Mouse (Mus musculus): ENCODE measurements around the gene Rps19.

The Rps19 gene

DNA sequence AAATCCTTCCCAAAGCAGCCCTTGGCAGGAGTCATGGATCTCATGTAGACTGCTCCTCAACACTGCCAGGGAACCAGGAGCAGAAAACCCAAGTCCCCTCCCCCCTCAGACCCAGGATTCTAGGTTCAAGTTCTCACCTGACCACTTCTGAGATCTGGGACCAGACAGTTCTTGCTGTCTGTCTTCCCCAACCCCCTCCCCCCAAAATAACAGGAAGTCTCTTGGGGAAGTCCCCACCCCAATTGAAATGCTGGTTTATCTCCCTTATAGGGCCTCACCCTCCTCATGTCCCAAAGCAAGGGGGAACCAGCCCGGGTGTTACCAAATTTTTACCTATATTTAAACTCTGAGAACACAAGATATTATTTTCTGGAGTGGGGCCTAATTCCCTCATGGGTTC, 17.7 kb downstream of the Rps19 start:
- in situ Hi-C loops (cut with MboI, MseI): loop anchor here in 1 of 2 experiments (10.0 kb wide), 1 partner anchor 527 kb away; the partner anchor contains the start of gene Kcnn4

DNA sequence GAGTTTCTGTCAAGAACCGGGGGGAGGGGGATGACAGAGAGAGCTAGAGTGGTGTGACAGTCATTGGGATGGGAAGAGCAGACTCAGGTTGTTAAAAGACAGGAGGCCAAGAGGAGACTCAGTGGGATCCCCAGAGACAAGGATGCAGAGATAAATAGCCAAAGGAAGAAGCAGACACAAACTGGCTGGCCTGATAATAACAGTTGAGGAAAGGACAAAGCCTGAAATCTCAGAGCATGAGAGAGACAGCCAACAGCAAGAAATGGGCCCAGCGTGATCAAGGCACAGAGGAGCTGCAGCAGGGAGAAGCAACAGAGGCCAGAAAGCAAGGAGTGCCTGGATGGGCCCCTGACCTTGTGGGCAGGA, 18.1 kb downstream of the Rps19 start:
- in situ Hi-C loops (cut with MboI, MseI): loop anchor here in 1 of 2 experiments (10.0 kb wide), 1 partner anchor 527 kb away; the partner anchor contains the start of gene Kcnn4

DNA sequence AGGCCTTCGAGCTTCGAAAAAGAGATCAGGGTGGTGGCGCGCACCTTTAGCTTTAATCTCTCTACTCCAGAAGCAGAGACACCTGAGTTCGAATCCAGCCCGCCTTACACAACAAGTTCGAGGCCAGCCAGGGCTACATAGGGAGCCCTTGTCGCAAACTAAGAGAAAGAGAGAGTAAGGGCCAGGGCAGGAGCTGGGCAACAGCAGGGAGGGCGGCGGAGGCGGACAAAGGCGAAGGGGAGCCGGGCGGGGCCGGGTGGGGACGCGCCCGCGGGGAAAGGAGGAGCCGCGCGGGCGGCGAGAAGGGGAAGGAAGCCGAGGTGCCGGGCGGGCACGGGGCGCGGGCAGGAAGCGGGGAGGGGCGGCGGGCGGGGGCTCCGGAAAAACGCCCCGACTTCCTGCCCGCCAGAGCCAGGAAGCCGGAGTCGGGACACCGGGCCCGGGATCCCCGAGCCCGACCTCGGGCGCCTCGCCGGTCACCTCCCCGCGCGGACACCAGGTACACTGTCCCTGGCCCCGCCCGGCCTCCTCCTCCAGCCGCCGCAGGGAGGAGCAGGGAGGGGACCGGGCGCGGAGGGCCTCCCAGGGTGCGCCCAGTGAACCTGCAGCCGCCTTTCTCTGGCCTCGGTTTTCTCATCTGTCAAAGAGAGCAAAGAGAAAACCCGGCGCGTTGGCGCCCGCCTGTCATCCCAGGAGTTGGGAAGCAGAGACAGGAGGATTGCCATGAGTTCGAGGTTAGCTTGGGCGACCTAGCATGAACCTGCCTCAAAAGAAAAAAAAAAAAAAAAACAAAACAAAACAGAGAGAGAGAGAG, 18.7 kb downstream of the Rps19 start, which contains the start of gene Arhgef1:
Arhgef1 (plus strand) TSS at position 283 of the 814 bp plus-strand sequence.
- in situ Hi-C loops (cut with MboI, MseI): loop anchor here in 1 of 2 experiments (10.0 kb wide), 1 partner anchor 528 kb away; the partner anchor contains the start of gene Kcnn4

DNA sequence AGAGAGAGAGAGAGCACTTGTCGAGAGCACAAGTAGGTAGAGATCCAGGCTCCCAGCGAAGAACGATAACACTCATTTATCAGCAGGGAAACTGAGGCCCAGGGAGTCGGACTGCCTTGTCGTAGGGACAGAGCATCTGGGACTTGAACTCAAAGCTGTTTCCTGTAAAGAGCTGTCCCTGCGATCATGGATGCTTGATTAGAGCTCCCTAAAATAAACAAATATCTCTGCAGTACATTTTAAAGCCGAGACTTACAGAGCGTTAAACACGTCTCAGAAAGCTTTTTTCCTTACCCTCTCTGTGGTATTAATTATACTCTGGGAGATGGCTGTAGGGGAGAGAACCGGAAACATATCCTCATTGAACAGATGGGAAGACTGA, 19.3 kb downstream of the Rps19 start:
- in situ Hi-C loops (cut with MboI, MseI): loop anchor here in 1 of 2 experiments (10.0 kb wide), 1 partner anchor 529 kb away; the partner anchor contains the start of gene Kcnn4

DNA sequence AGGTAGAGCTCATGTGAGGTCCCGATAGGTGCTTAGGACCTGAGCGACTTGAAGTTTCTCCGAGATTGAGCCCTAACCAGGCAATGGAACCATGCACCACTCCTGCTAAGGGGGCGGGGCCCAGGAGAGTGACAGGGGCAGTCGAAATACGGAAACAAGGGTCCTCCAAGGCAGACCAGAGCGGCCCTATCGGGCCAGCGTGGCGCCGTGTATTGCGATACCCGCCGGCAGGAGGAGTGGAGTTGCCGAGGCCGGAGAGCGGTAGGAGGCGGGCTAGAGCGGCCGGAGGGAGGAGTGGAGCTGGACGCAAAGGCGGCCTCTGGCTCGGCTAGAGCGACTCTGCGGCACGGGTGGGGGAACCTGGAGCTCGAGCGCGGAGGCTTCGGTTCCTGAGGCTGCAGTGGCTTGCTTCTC, 19.9 kb downstream of the Rps19 start:
- in situ Hi-C loops (cut with MboI, MseI): loop anchor here in 1 of 2 experiments (10.0 kb wide), 1 partner anchor 529 kb away; the partner anchor contains the start of gene Kcnn4

DNA sequence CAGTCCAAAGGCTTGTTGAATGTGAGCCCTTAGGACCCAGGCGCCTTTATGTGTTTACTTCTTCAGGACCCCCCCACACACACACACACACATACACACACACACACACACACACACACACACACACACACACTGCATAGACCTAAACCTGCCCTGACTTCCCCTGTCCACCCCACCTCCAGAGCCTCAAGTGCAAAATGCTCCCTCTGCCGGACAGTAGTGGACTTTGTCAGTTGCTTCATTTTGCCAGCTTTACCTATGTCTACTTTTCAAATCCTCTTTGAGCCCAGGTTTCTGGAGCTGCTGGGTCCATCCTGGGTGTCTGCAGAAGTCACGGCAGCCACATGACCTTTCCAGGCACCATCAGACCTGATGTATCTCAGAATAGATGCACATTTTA, 20.8 kb downstream of the Rps19 start:
- in situ Hi-C loops (cut with MboI, MseI): loop anchor here in 1 of 2 experiments (5.0 to 10.0 kb wide), 3 partner anchors 47 to 530 kb away; partner anchors contain the start of gene Kcnn4

DNA sequence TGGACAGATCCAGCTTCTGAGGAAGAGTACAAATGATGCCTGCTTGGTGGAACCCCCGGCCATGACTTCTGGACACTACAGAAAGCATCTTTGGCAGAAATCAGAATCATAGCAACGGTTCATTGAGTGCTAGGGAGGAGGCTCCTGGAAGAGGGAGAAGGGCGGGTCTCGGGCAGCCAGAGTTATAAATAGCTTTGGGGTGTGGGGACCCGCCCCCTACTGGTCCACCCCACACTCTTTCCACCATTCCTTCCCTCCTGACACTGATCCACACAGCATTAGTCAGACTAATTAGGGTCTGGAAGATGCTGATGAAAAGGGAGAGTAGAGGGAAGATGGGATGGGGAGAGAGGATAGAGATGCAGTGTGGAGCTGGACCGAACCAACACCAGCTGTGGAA, 22.4 kb downstream of the Rps19 start:
- in situ Hi-C loops (cut with MboI, MseI): loop anchor here in 1 of 2 experiments (5.0 to 10.0 kb wide), 3 partner anchors 46 to 532 kb away; partner anchors contain the start of gene Kcnn4

DNA sequence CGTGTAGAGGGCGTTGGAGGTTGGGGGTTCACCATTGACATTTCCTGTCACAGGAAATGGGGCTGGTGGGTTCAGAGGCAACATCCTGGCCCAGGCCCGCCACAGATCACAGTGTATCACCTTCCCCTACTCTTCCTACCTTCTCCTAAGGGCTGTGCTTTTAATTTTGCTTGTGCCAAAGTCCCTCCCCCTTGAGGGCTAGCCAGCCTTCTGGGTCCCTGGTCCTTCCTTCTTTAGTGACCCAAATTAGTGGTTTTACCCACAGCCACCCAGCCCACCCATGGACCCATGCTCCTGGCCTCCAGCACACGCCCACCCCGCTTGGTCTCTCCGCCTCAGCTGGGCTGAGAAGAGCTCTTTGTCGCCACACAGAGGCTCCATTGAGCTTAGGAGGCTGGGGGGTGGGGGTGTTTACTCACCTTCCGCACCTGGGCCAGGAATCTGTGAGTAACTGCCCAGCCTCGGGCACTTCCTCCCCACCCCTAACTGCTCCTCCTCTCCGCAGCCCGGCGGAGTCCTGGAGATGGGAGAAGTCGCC, 23.1 kb downstream of the Rps19 start:
- in situ Hi-C loops (cut with MboI, MseI): loop anchor here in 1 of 2 experiments (5.0 to 10.0 kb wide), 3 partner anchors 45 to 532 kb away; partner anchors contain the start of gene Kcnn4

DNA sequence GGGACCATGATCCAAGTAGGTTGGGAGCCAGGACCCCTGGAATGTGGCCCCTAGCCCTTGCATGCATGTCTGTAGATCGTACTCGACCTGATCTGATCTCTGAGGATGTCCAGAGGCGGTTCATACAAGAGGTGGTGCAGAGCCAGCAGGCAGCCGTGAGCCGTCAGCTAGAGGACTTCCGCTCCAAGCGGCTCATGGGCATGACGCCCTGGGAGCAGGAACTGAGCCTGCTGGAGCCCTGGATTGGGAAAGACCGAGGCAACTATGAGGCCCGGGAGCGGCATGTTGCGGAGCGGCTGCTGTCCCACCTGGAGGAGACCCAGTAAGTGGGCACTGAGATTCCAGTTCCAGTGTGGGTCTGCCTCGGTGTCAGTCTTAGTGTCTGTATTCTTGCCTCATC, 28.3 kb downstream of the Rps19 start:
- in situ Hi-C loops (cut with MboI, MseI): no loop called here

DNA sequence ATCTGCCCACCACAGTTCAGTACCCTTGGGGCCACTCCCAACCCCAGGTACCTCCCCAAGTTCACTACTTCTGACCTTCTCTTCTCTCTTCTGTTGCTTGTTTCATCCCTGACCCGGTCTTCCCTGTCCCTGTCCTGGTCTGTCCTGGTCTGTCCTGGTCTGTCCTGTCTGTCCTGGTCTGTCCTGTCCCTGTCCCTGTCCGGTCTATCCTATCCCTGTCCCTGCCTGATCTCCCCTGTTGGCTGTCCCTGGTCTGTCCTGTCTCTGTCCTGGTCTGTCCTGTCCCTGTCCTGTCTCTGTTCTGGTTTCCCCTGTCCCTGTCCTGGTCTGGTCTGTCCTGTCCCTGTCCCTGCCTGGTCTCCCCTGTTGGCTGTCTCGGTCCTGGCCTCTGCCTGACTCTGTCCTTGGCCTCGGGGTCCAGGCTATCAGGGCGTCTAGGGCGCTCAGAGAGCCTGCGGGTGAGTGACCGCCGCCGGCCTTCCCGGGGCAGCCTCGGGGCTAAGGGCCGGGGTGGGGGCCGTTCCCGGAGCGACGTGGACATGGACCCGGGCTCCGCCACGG, 34.7 kb downstream of the Rps19 start:
- in situ Hi-C loops (cut with MboI, MseI): no loop called here

DNA sequence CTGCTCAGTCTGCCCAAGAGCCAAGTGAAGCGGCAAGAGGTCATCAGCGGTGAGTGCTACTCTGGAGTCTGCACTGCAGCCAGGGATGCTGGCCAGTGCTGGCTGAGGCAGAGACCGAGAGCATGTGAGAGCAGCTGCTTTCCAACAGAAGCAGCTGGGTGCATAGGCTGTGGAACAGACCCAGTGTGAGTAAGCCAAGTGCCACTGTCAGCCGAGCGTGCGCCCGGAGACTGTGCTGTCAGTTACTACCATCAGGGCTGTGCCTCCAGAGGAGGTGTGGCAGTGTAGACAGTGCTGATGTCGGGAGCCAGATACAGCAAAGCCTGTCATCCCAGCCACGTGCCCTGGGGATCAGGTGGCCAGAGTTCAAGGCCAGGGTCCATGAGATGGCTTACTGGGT, 35.6 kb downstream of the Rps19 start:
- in situ Hi-C loops (cut with MboI, MseI): no loop called here

DNA sequence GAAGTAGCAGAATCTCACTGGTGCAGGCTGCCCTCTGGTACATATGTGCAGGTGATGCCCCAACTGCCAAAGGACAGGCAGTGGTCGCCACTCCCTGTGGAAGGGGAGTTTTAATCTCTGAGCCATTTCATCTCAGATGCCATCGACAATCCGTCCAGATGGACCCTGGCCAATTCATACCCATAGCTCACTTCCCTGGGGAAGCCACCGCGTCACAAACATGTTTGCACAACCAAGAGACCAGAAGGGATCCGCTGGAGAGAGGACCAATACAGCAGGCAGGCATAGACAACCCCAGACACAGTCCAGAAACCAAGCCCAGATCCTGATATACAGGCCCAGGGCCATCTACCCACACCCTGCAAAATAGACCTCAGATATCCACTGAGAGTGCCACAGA, 46.3 kb downstream of the Rps19 start:
- in situ Hi-C loops (cut with MboI, MseI): no loop called here

DNA sequence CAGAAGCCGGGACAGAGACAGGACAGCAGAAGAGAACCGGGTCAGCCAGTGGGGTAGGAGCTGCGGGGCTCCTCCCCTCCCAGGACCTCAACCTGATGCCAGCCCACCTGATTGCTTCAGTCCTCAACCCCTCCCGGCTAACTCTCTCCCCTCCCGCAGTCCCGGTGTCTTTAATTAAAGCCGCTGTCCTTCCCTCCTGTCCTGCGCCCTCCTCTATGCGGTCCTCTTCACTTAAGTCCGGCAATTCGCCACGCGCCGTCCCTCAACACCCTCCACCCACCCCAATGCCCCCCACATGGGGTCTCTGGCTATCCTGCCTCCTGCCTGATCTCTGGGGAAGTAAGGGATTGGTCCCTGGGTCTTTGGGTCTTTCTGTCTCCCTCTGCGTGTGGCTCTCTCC, 47.5 kb downstream of the Rps19 start:
- in situ Hi-C loops (cut with MboI, MseI): no loop called here
